Mouse (Mus musculus) G1E (cell line): ENCODE data around the gene Coro1a.

Experiments used
- CTCF ChIP-seq: IDR thresholded peaks from 2 replicates; pipeline ENCODE4 v1.5.1; 2012; ENCODE audit warnings: low read depth, low read length, inconsistent platforms, mixed read lengths
- GATA1 ChIP-seq: IDR thresholded peaks from 2 replicates; pipeline ENCODE4 v1.6.1; 2012; ENCODE audit warnings: borderline replicate concordance, low read length, inconsistent platforms, mixed read lengths
- TAL1 ChIP-seq: conservative IDR thresholded peaks from 2 replicates; pipeline ENCODE4 v1.6.1; 2012; ENCODE audit warnings: low read depth, low read length, inconsistent platforms, mixed read lengths

DNA sequence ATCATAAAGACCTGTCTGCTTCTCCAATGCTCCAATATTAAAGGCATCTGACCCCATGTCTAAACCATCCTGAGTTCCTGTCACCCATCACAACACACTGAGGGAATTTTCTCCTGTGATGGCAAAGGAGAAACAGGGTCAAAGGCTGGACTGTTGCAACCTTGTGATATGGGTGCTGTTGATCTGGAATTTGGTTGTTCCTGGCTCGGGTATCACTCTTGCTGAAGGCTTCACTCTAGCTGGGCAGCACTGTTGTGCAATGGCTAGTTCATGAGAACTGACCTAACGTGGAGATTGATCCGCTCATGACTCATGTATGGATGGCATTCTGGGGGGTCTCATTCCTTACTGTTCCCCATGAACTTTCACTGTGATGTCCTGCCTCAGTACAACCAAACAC lies 18.6 kb downstream of the Coro1a start:
- TF ChIP-seq CTCF (no peak), GATA1 (no peak), TAL1 (no peak)
